Mouse (Mus musculus) forebrain, embryonic 12.5 days (tissue): ENCODE measurements at regions not wholly inside any gene's neighbourhood (a gene's known extent, or its start where the extent isn't known, plus 50 kb on each side); places are given as distances from the start of the nearest gene placed in this dataset.

Source experiments
- ATAC-seq: fragments of 200-750 bp; cut with Nextera tagmentation; 2 replicates; pipeline ENCODE4 v1.8.0; 2017; ENCODE audit warnings: moderate TSS enrichment; ENCODE audit not compliant: low FRiP score
- H3K27ac ChIP-seq: fragments of 300-500 bp; sonication (generic); 2 replicates; pipeline ENCODE4 v1.5.1; 2016; ENCODE audit warnings: mild to moderate bottlenecking
- H3K27me3 ChIP-seq: fragments of 300-500 bp; sonication (generic); 2 replicates; pipeline ENCODE4 v1.6.1; 2016; ENCODE audit warnings: mild to moderate bottlenecking
- H3K36me3 ChIP-seq: fragments of 300-500 bp; sonication (generic); replicated peaks from 2 replicates; pipeline ENCODE4 v1.6.1; 2016; ENCODE audit warnings: mild to moderate bottlenecking
- H3K4me1 ChIP-seq: fragments of 300-500 bp; sonication (generic); 2 replicates; pipeline ENCODE4 v1.6.1; 2016
- H3K4me2 ChIP-seq: fragments of 300-500 bp; sonication (generic); 2 replicates; pipeline ENCODE4 v1.6.1; 2016; ENCODE audit warnings: mild to moderate bottlenecking, moderate library complexity
- H3K4me3 ChIP-seq: fragments of 300-500 bp; sonication (generic); replicated peaks from 2 replicates; pipeline ENCODE4 v1.5.1; 2016; ENCODE audit warnings: mild to moderate bottlenecking
- H3K9ac ChIP-seq: fragments of 300-500 bp; sonication (generic); 2 replicates; pipeline ENCODE4 v1.6.1; 2016; ENCODE audit warnings: mild to moderate bottlenecking
- H3K9me3 ChIP-seq: fragments of 300-500 bp; sonication (generic); 2 replicates; pipeline ENCODE4 v1.6.1; 2016
- WGBS: fragments of 180-500 bp; shearing (Covaris S2); methylation state at CpG from one replicate; pipeline ENCODE4 v1.1.7; 2016; 5-methylcytosine and 5-hydroxymethylcytosine counted together

DNA sequence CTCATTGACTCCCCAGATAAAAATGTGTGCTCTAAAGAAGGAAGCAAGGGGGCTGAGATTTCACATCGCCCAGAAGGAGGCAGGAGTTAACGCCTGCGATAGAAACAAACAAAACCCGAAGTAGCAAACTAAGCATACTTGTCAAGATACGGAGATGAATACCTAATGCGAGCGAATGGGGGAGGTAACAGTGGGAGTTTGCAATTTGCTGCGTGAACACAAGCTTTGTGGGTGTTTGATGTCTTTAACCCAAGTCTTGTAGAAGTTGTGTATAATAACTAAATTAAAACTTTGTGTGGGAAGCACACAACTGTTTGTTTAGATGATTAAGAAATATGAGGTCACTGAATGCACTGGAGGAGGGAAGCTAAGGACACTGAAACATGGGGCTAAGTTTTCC lies 269.0 kb upstream of the 9630041A04Rik start:
- H3K4me3 ChIP-seq: no peak overlapping the region
- H3K9ac ChIP-seq: no peak overlapping the region
- no peaks in the 10 kb centered on the region for H3K27me3 ChIP-seq
- H3K9me3 ChIP-seq: no peaks in the 10 kb centered on the region
- no peak overlapping the region for H3K4me2 ChIP-seq
- no peaks in the 10 kb centered on the region for H3K36me3 ChIP-seq
- 73% methylated on average over 8 of the region's 8 CpGs for WGBS
- H3K27ac ChIP-seq: no peak overlapping the region
- peaks cover 5% of the 10 kb centered on the region for H3K4me1 ChIP-seq
- ATAC-seq: no peak

DNA sequence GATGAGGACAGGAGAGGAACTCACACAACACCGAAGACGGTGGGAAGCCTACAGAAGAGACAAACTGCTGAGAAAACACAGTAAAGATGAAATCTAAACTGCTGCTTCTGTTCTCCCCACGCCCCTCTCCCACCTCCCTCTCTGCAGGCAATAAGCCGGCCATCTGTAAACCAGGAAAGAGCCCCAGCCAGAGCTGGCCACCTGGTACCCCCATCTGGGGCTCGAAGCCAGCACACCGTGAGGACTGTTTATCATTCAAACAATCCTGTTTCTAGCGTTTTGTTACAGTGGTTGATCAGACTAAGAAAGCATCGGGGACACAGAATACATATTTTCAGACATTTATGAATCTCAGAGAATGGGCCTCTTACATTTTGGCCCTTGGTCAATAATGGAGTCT lies 270.0 kb upstream of the 9630041A04Rik start:
- Histone ChIP-seq H3K9ac (no peak overlapping the region), H3K27me3 (no peaks in the 10 kb centered on the region), H3K9me3 (no peaks in the 10 kb centered on the region), H3K36me3 (no peaks in the 10 kb centered on the region), H3K4me1 (peaks cover 5% of the 10 kb centered on the region), H3K4me2 (no peak overlapping the region), H3K27ac (no peak overlapping the region), H3K4me3 (no peak overlapping the region)
- WGBS: 83% methylated on average over 8 of the region's 8 CpGs
- no peak for ATAC-seq

DNA sequence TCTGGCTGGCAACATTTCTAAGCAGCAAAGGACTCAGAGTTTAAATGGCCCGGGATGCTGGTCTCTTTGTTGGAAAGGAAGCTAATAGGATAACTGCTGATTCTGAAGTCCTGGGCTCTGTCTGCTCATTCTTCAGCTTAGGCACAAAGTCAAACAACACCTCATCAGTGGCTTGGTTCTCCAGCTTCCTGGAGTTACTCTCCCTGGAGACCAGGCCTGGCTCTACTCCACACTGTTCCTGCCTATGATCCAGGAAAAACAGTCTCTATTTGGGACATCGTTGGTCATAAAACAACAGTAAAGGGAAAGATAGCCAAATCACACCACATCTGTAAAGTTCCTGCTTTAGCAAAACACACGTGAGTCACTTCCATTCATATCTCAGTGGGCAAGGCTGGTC lies 271.3 kb upstream of the 9630041A04Rik start:
- Histone ChIP-seq H3K36me3 (no peaks in the 10 kb centered on the region), H3K27me3 (no peaks in the 10 kb centered on the region), H3K4me2 (no peak overlapping the region), H3K4me3 (no peak overlapping the region), H3K9ac (no peak overlapping the region), H3K4me1 (peaks cover 5% of the 10 kb centered on the region), H3K9me3 (0 out of 2 replicates have a peak, but pooled peaks cover 5% of the 10 kb centered on the region), H3K27ac (no peak overlapping the region)
- 91% methylated on average over 3 of the region's 3 CpGs for WGBS
- ATAC-seq: no peak

DNA sequence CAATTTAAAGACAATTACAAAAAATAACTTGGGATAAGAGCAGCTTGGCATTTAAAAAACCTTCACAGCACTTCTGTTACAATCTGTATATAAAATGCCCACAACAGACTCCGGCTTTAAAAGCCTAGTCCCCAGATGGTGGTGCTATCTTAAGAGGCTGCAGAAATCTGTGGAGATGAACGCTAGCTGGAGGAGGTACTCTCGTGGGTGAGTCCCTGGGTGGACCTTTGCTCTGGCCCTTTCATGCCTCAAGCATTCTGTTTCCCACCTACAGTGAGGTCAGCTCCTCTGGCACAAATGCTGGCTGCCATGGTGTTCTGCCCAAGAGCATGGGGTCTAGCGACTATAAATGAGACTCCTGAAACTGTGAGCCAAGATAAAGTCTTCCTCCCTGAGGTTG lies 280.6 kb upstream of the 9630041A04Rik start:
- Histone ChIP-seq H3K4me1 (no peaks in the 10 kb centered on the region), H3K27ac (no peak overlapping the region), H3K4me2 (no peak overlapping the region), H3K36me3 (no peaks in the 10 kb centered on the region), H3K27me3 (no peaks in the 10 kb centered on the region), H3K9me3 (peaks cover 11% of the 10 kb centered on the region), H3K9ac (no peak overlapping the region), H3K4me3 (no peak overlapping the region)
- ATAC-seq: no peak
- WGBS: 89% methylated on average over 4 of the region's 4 CpGs

DNA sequence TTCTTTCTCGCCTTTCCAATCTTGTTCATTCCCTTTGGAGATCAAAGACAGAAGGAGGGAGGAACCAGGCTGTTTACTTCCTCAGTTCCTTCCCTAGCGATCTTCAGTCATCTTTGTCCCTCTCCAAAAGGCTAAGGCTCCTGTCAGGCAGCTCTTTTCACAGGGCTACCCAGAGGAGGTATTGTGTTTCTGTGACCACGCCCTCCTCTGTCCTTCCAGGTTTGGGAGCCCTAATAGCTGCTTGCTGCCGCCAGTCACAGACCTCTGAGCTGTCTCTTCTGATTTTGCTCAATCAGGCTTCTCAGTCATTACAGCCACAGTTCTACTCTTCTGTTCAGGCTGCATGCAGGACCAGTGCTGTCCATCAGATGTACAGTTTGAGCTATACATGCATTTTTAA lies 290.9 kb upstream of the 9630041A04Rik start:
- no peaks in the 10 kb centered on the region for H3K36me3 ChIP-seq
- no peak overlapping the region for H3K9ac ChIP-seq
- H3K27ac ChIP-seq: no peak overlapping the region
- no peaks in the 10 kb centered on the region; the same call in 1 of the 2 replicates for H3K27me3 ChIP-seq
- 5% methylated on average over 4 of the region's 4 CpGs for whole genome bisulfite sequencing
- no peak overlapping the region for H3K4me2 ChIP-seq
- H3K4me3 ChIP-seq: no peak overlapping the region
- H3K4me1 ChIP-seq: peaks cover 14% of the 10 kb centered on the region
- no peak for ATAC-seq
- H3K9me3 ChIP-seq: no peaks in the 10 kb centered on the region

DNA sequence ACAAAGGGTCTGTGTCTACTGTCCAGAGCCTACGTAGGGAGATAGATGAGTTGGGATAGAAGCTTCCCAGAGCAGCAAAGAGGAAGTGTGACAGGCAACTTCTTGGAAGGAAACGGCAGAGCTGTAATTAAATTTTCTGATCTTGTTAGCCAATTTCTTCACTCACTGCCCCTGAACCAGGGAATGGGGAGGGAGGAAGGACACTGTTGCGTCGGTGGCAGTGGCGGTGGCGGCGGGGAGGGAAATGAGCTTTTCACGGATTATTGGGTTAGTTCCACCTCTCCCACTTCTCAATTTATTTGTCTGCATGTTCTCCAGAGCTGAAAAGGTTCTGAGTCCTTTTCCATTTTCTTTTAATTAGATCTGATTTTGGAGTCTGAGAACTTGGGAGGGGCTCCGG lies 298.4 kb upstream of the 9630041A04Rik start:
- Histone ChIP-seq H3K9ac (no peak overlapping the region), H3K4me2 (no peak overlapping the region), H3K27ac (no peak overlapping the region), H3K27me3 (no peaks in the 10 kb centered on the region), H3K4me3 (no peak overlapping the region), H3K36me3 (no peaks in the 10 kb centered on the region), H3K9me3 (no peaks in the 10 kb centered on the region), H3K4me1 (peaks cover 5% of the 10 kb centered on the region; the same call in 1 of the 2 replicates)
- 63% methylated on average over 9 of the region's 9 CpGs for WGBS
- ATAC-seq: no peak

DNA sequence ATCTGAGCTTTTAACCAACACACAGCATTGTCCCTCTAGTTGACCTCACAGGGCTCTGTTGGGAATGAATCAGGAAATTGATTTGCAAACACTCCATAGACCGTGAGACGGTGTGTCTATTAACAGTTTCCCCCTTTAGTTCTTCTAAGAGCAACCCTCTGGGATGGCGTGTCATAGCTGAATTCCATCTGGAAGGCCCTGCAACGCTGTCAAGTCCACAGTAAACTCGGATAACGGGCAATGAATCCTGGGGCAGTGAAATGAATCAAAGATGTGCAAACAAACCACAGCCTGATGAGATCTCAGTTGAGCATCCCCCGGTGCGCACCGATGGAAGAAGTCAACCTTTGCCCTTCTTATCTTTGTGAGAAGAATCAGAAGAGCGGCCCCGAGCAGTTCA lies 302.3 kb upstream of the 9630041A04Rik start:
- no peak overlapping the region for H3K27ac ChIP-seq
- ATAC-seq: no peak
- H3K4me3 ChIP-seq: no peak overlapping the region
- no peaks in the 10 kb centered on the region for H3K36me3 ChIP-seq
- H3K9ac ChIP-seq: no peak overlapping the region
- H3K27me3 ChIP-seq: no peaks in the 10 kb centered on the region
- 86% methylated on average over 11 of the region's 11 CpGs for WGBS
- peaks cover 8% of the 10 kb centered on the region; the same call in 1 of the 2 replicates for H3K4me1 ChIP-seq
- H3K4me2 ChIP-seq: no peak overlapping the region
- no peaks in the 10 kb centered on the region for H3K9me3 ChIP-seq

DNA sequence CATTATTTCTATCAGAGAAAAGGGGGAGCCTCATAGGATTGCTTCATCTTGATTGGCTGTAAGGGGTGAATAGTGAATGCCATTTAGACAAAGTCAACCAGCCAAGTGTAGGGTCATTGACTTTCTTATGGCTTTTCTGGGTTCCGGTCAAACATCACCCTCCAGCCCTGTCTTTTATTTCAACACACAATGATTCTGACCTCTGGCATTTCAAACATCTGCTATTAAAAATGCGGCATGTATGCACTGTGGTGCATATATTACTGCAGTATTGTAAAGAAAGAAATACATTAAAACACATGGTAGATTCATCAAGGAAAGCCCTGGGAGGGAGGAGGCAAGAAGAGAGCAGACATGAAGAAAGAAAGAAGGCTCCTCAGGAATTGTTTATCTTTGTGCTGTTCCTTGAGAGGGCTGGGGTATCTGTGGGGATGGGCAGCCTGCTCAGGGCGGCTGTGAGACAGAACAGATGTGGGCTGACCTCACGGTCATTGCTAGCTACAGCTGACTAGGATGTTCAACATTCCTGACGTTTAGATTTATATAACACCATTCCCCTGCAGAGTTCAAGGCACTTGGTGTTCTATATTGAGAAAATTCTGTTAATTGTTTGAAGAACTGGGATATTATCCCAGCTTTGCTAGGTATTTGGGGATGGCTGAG lies 303.5 kb upstream of the Ppp2r3a start:
- Histone ChIP-seq H3K36me3 (no peaks in the 10 kb centered on the region), H3K4me2 (no peak overlapping the region), H3K27ac (no peak overlapping the region), H3K27me3 (no peaks in the 10 kb centered on the region), H3K4me1 (0 out of 2 replicates have a peak, but pooled peaks cover 3% of the 10 kb centered on the region), H3K9ac (no peak overlapping the region), H3K4me3 (no peak overlapping the region), H3K9me3 (no peaks in the 10 kb centered on the region)
- WGBS: 72% methylated on average over 5 of the region's 5 CpGs
- ATAC-seq: no peak

DNA sequence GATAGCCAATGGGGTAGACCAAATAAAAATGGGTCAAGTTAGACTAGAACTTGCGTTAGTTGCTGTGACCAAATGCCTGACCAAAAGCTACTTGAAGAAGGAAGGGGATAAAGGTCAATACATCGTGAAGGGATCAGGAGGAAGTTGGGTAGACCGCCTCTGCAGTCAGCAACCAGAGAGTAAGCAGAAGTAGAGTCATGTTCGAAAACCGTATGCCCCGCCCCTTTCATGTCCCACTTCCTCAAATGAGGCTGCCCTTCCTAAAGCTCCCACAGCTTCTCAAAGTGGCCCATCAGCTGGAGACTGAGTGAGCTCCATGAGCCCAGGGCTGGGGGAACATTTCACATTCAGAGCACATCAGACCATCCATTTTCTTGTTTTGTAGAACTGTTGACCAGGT lies 301.2 kb upstream of the Ppp2r3a start:
- H3K4me3 ChIP-seq: no peak overlapping the region
- no peak overlapping the region for H3K4me2 ChIP-seq
- no peaks in the 10 kb centered on the region for H3K36me3 ChIP-seq
- no peaks in the 10 kb centered on the region for H3K27me3 ChIP-seq
- ATAC-seq: no peak
- H3K27ac ChIP-seq: no peak overlapping the region
- 0 out of 2 replicates have a peak, but pooled peaks cover 3% of the 10 kb centered on the region for H3K4me1 ChIP-seq
- H3K9ac ChIP-seq: no peak overlapping the region
- WGBS: 94% methylated on average over 6 of the region's 6 CpGs
- no peaks in the 10 kb centered on the region for H3K9me3 ChIP-seq

DNA sequence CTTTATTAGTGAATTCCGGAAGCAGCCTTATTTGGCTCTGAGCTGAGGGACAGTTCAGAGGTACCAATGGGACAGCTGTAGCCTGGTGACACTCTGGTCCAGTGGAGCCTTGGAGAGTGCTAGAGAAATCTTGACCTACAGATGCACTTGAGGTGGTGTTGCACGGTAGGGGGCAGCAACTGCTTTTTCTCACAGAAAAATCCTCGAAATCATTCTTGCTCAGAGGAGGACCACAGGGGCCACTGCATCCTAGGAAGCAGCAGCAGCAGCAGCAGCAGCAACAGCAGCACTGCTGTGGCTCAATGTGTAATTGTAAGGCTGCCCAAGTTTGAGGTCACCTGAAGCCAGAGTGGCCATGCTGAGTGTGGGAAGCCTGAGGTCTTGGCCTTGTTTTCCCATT lies 299.7 kb upstream of the Ppp2r3a start:
- Histone ChIP-seq H3K4me2 (no peak overlapping the region), H3K36me3 (no peaks in the 10 kb centered on the region), H3K27ac (no peak overlapping the region), H3K4me1 (0 out of 2 replicates have a peak, but pooled peaks cover 3% of the 10 kb centered on the region), H3K9ac (no peak overlapping the region), H3K4me3 (no peak overlapping the region), H3K9me3 (no peaks in the 10 kb centered on the region), H3K27me3 (no peaks in the 10 kb centered on the region)
- WGBS: 70% methylated on average over 3 of the region's 3 CpGs
- ATAC-seq: no peak

DNA sequence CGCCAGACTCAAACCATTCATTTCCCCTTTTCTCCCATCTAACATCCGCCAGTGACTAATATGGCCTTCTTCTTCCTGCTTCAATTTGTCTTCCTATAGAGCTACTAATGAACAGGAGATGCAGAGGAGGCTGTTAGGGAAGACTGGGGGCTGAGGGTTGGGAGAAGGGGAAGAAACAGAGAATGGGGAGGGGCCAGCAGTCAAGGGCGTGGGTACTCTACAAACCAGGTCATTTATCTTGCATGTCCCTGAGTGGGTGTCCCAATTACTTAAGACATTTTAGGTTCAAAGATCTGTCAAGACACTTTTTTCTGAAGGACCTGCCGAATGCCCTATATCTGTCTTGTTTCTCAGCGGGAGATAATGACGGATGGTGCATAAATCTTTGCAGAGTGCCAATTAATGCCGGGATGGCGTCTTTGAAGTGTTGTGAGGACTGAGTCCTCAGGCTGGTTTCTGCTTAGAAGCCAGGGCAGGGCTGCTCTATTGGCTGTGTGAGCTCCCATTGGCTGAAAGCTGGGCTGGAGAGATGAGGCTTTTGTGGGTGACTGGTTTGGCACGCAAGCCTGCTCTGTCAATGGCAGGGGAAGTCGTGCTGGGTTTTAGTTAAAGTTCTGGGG lies 294.7 kb upstream of the Ppp2r3a start:
- H3K4me1 ChIP-seq: no peaks in the 10 kb centered on the region
- no peaks in the 10 kb centered on the region for H3K36me3 ChIP-seq
- WGBS: 61% methylated on average over 10 of the region's 10 CpGs
- no peak overlapping the region for H3K4me2 ChIP-seq
- no peaks in the 10 kb centered on the region for H3K9me3 ChIP-seq
- peak; percentile 53; the same call in 1 of the 2 replicates for ATAC-seq
- H3K4me3 ChIP-seq: no peak overlapping the region
- H3K9ac ChIP-seq: no peak overlapping the region
- H3K27ac ChIP-seq: no peak overlapping the region
- H3K27me3 ChIP-seq: no peaks in the 10 kb centered on the region

DNA sequence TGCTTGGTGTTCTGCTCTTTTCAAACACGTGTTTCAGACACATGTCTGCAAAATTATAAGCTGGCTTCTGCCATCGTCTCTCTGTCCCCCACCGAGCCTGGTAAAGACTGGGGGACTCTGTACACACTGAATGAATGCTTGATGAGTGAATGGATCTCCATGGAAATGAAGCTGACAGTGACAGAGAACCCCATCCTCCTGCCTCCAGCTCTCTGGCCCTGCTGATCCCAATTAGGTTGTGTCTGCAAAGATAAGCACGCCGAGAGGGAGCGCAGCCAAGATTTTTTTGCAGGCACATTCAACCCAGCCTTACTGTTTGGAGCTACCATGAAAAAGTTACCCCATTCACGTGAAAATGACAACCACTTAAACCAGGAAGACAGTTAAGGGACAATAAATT lies 266.5 kb upstream of the Ppp2r3a start:
- Histone ChIP-seq H3K4me3 (no peak overlapping the region), H3K4me1 (peaks cover 5% of the 10 kb centered on the region; the same call in 1 of the 2 replicates), H3K27ac (no peak overlapping the region), H3K9ac (no peak overlapping the region), H3K9me3 (no peaks in the 10 kb centered on the region), H3K36me3 (no peaks in the 10 kb centered on the region), H3K4me2 (no peak overlapping the region), H3K27me3 (no peaks in the 10 kb centered on the region)
- ATAC-seq: no peak
- WGBS: 62% methylated on average over 7 of the region's 7 CpGs

DNA sequence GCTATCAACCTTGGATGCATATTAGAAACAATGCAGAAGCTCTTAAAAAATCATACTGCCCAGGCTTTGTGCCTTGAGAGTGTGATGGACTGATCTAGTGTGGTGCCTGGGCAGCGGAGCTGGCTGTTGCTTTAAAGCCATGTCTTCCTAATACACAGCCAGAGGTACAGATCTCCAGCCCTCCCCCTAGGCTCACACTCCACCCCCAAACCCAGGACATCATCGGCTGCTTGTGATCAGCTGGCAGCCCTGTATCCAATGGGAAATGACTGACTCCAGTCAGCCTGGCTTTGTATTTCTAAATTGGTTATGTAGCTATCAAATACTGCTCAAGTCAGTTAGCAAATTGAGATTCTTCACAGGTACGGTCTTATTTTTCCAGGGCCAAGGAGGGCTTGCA lies 259.2 kb upstream of the Ppp2r3a start:
- WGBS: 77% methylated on average over 3 of the region's 3 CpGs
- ATAC-seq: no peak
- Histone ChIP-seq H3K4me3 (no peak overlapping the region), H3K36me3 (no peaks in the 10 kb centered on the region), H3K4me1 (no peaks in the 10 kb centered on the region; the same call in 1 of the 2 replicates), H3K9me3 (no peaks in the 10 kb centered on the region), H3K9ac (no peak overlapping the region), H3K4me2 (no peak overlapping the region), H3K27ac (no peak overlapping the region), H3K27me3 (no peaks in the 10 kb centered on the region)
